Mouse (Mus musculus) right cerebral cortex, postnatal 36 days (tissue): ENCODE results near the gene Klk1b1.
"Not testable (repeated sequence)": the region's sequence is repeated elsewhere in the genome, so short reads cannot be mapped to it uniquely, and the experiment has no call there.

Source experiments
- DNase-seq, 2 experiments: peaks; one replicate each; pipeline ENCODE4 v3.0.0; 2022; ENCODE audit warnings: low spot score in 2 of 2, mixed read lengths in 1 of 2

The Klk1b1 gene

DNA sequence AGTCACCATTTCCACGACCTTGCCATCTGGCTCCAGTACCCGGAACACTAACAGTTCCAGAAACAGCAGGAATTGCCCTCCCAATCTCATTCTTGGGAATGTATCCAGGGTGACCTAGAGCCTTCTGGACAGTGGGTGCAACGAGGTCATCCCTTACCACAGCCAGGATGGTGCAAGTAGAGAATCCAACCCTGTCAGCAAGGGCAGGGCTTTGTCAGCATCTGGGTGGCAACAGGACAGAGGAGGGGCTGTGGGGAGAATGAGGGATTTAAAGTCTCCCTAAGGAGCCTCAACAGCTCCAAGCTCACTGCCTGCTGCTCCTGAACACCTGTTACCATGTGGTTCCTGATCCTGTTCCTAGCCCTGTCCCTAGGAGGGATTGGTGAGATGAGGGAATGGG is at the start of gene Klk1b1:
TSS of gene Klk1b1 (plus strand) at position 301 of the 400 bp plus-strand sequence.
- no peak for DNase-seq

GRCm38 (mm10) chr7:43918426-43918825 is 48.1 kb upstream of the Klk1b1 start:
- DNase-seq, result no peak

- DNase-seq, result no peak
Measured at GRCm38 (mm10) chr7:43918871-43919270, 47.7 kb upstream of the Klk1b1 start.

GRCm38 (mm10) chr7:43919559-43920451 is 46.7 kb upstream of the Klk1b1 start:
- peak; percentile 22 to 54 for DNase-seq

DNA sequence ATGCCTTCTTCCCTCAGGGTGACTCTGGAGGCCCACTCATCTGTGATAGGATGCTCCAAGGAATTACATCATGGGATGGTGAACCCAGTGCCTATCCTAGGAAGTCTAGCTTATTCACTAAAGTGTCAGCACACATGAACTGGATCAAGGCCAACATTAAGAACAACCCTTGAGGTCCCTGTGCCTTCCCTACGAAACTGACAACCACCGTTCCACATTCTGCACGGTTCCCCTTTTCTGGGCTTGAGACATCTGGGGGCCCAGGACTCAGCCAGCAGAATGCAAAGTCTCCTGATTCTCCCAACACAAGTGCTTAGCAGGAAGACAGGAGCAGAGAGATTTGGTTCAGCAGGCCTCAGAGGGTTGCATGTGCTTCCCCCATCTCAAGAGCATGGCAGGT is 46.0 kb upstream of the Klk1b1 start:
- no peak for DNase-seq

DNA sequence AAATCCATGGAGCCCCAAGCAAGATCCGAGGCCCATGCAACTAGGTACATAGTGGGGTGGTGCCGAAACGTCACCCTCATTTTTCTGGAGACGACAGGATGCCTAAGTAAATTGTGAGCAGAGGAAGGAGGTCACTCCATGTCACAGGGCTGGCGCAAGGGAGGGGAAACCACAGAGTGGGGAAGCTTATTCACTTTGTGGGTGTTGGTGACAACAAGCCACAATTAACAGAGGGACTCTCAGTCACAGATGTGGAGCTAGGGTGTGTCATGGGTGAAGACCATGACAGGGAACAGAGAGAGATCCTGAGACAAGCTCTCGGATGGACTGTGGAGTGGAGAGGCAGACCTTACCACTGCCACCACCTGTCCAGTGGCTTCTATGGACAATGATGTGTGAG is 45.5 kb upstream of the Klk1b1 start:
- DNase-seq, result no peak

GRCm38 (mm10) chr7:43921941-43922340 is 44.6 kb upstream of the Klk1b1 start:
- no peak for DNase-seq

- no peak for DNase-seq
Measured at GRCm38 (mm10) chr7:43925985-43926384, 40.6 kb upstream of the Klk1b1 start.

- DNase-seq, result no peak
Measured at GRCm38 (mm10) chr7:43928521-43928920, 38.0 kb upstream of the Klk1b1 start.

DNA sequence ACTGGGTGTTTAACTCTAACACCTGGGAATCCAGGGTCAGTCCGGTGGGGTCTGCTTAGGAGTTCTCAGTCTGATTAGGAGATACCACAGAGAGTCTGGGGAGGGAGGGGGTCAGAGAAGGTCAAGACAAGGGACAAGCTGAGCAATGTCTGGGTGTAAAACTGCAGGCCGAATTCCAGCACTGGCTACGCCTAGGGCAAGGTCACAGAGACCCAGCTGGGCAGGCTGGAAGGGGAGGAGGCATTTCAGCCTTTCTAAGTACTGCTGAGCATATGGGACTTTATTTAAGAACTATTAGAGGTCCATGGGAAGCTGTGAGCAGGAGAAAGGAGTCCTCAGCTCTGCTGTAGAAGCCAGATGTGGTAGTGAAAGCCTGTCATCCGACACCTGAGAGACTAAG is 34.2 kb upstream of the Klk1b1 start:
- DNase-seq, result no peak

DNA sequence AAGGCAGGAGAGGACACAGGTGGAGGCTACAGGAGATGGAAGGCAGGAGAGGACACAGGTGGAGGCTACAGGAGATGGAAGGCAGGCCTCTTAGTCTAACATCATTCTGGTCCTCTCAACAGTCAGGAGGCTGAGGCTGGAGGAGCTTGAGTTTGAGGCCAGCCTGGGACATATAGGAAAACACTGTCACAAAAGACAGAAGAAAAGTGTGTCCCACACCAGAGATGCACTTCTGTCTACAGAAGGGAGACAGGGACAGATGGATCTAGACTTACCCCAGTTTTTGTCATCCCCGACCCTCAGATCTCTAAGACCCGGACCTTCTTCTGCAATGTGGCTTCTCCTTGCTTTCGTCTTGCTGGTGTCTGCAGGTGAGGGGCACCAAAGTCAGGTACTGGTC is 33.1 kb upstream of the Klk1b1 start, which contains the start of gene Klk15:
TSS of gene Klk15 (plus strand) at position 301 of the 400 bp plus-strand sequence.
- no peak for DNase-seq

DNA sequence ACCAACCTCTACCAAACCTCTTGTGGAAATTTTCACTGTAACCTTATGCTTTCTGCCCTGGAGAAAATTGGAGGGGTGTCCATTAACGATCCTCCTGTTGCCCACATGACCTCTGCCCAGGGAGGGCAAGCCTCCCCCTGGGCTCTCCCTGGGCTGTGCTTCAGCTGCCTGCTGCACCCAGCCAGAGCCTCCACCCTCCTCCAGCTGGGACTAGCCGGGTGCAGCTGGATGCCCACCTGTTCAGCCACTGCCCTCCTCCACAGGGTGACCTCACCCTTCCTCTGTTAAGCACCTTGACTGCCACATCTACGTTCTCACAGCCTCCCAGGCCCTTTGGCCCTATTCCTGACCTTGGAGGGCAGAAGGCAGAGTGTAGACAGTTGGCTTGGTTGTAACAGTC is 31.8 kb upstream of the Klk1b1 start:
- DNase-seq, result no peak

DNA sequence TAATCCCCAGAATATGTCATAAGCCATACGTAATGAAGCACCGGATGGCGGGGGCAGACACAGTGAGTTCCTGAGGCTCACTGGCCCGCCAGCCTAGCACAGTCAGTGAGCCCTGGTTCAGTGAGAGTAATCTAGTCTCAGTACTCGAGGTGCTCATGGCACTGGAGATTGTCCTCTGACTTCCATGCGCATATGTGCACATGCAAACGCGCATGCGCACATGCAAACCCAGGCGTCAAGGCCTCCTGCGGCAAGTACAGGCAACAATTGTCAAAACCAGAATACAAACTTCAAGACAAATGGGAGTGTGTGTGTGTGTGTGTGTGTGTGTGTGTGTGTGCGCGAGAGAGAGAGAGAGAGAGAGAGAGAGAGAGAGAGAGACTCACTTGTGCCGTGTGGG is 30.0 kb upstream of the Klk1b1 start:
- DNase-seq, result no peak

- not testable (repeated sequence) for DNase-seq
Measured at GRCm38 (mm10) chr7:43942293-43942692, 24.3 kb upstream of the Klk1b1 start.

GRCm38 (mm10) chr7:43944727-43945264 is 21.8 kb upstream of the Klk1b1 start:
- DNase-seq, result no peak

DNA sequence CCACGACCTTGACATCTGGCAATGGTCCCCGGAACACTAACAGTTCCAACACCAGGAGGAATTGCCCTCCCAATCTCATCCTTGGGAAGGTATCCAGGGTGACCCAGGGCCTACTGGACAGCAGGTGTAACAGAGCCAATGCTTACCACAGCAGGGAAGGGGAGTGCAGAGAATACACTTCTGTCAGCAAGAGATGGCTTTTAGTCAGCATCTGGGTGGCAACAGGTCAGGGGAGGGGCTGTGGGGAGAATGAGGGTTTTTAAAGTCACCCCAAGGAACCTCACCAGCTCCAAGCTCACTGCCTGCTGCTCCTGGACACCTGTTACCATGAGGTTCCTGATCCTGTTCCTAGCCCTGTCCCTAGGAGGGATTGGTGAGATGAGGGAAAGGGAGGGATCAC is 16.2 kb upstream of the Klk1b1 start, which contains the start of gene Klk1b8:
TSS of gene Klk1b8 (plus strand) at position 301 of the 400 bp plus-strand sequence.
- no peak for DNase-seq

GRCm38 (mm10) chr7:43952703-43953102 is 13.8 kb upstream of the Klk1b1 start:
- peak; percentile 6 to 11 for DNase-seq

- DNase-seq, result no peak
Measured at GRCm38 (mm10) chr7:43967058-43967457, 507 bp downstream of the Klk1b1 start.

- no peak for DNase-seq
Measured at GRCm38 (mm10) chr7:43967612-43968011, 1.1 kb downstream of the Klk1b1 start.

DNA sequence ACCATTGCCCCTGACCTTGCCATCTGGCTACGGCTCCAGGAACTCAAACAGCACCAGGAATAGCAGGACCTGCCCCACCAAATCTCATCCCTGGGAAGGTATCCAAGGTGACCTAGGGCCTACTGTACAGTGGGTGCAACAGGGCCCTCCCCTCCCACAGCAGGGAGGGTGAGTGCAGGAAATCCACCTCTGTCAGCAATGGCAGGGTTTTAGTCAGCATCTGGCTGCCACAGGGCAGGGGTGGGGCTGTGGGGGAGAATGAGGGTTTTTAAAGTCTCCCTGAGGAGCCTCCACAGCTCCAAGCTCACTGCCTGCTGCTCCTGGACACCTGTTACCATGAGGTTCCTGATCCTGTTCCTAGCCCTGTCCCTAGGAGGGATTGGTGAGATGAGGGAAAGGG is 9.2 kb downstream of the Klk1b1 start, which contains the start of gene Klk1b9:
TSS of gene Klk1b9 (plus strand) at position 301 of the 400 bp plus-strand sequence.
- DNase-seq, result not testable (repeated sequence)

DNA sequence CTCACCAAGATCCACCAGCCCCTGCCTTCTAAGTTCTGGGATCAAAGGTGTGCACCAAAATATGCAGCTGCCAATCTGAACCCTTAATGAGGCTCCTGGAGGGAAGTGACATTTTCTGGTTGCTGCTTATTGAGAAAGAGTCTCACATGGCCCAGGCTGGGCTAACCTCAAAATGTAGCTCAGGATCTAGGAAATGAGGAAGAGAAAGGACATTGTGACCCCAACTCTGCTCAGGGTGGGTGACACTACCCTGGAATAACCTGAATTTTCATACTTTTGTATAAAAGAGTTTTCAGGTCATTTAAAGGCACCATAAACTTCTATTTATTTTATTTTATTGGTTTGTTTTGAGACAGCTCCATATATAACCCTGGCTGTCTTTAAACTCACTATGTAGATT is 19.1 kb downstream of the Klk1b1 start:
- no peak for DNase-seq

DNA sequence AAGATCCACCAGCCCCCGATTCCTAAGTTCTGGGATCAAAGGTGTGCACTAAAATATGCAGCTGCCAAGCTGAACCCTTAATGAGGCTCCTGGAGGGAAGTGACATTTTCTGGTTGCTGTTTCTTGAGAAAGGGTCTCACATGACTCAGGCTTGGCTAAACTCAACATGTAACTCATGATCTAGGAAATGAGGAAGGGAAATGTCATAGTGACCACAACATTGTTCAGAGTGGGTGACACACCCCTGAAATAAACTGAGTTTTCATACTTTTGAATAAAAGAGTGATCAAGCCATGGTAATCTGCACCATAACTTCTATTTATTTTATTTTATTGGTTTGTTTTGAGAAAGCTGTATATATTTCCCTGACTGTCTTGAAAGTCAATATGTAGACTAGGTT is 28.3 kb downstream of the Klk1b1 start:
- DNase-seq, result not testable (repeated sequence)

DNA sequence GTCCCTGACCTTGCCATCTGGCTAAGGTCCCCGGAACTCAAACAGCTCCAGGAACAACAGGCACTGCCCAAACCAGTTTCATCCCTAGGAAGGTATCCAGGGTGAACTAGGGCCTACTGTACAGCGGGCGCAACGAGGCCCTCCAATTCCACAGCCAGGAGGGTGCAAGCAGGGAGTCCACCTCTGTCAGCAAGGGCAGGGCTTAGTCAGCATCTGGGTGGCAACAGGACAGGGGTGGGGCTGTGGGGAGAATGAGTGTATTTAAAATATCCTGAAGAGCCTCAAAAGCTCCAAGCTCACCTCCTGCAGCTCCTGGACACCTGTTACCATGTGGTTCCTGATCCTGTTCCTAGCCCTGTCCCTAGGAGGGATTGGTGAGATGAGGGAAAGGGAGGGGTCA is 29.0 kb downstream of the Klk1b1 start, which contains the start of gene Klk1b11:
TSS of gene Klk1b11 (plus strand) at position 301 of the 400 bp plus-strand sequence.
- not testable (repeated sequence) for DNase-seq
